Mouse (Mus musculus) right cerebral cortex, postnatal 10 days (tissue): ENCODE data around the gene Inka1.

ENCODE experiments used
- DNase-seq, 2 experiments: peaks; one replicate each; pipeline ENCODE4 v3.0.0; 2021; ENCODE audit warnings: low spot score in 2 of 2

The Inka1 gene

DNA sequence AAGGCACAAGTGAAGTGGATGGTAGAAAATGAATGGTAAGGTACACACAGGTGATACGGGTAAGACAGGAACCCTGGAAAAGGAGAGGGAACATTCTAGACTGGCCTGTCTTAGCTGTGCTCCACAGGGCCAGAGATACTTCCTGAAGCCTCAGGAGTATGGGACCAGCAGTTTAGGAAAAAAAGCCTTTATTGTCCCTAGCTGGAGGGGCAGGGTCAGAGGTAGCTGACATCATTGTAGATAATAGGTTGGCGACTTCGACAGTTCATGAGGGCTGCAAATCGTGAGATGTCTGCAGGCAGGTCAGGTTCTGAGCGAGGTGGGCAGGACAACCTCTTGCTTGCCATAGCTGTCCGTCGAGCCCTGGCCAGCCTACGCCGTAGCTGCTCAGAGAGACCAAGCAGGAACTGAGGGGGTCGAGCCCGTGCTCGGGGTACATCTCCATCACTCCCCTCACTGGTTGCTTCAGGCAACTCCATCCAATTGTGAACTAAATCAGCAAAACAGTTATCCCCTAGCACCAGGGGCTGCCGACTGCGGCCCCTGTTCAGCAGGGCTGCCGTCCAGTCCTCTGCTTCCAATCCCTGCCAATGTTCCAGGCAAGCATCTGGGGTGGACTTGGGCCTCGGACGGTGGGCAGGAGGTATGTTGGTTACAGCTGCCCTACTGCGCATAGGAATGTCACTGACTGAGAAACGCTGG is 1.5 kb downstream of the Inka1 start:
- DNase-seq: no peak

DNA sequence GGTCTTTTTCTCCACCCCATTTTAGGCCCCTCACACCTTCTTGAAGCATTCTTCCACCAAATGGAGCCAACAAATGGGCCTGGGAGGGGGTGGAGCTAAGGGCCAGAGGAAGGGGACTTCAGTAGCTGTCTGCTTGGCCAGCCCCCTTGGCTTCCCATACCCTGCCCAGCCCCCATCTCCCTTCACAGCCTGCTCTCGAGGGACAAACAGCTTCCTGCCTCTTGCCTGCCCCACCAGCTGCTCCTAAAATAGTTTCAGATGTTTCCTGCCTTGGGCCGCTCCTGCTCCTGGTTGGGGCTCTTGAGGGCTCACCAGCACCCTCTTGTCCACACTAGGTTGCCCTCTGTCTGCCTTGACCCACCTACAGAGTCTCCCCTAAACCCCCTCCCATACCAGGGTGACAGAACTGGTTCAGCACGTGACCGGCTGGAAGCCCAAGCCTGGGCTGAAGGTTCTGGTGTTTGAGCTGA is 2.2 kb downstream of the Inka1 start:
- peak; percentile 79 to 80 for DNase-seq

DNA sequence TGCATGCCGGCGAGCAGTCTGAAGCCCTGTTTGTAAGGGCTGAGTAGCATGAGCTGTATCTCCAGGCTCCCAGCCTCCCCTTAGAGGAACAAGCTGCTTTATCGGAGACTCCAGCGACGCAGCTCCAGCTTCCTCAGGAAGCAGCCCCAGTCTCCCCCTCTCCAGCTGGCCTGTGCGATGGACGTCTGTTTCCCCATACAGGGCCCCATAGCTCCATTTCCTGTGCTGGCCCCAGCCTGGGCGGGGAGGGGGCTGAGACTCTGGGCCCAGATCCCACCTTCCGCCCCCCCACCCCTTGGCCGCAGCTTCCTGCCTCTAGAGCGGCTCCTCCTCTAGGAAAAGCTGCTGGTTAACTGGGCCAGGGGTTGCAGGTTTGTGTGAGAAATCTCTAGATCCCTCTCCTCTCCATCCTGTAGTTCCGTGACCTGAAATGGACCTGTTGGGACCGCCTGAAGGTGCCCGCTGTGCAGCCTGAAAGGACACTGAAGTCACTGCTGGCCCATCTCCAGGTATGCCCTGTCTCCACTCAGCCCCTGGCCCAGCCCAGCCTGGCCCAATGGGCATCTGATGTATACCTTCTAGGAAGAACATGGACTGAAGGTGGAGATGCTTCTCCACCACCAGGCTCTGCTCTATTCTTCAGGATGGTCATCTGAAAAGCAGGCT is 2.9 kb downstream of the Inka1 start, which contains the start of gene Gm20661:
Gene Gm20661 (plus strand): TSS at position 378 of the 666 bp plus-strand sequence.
- peak; percentile 76 to 77 for DNase-seq

DNA sequence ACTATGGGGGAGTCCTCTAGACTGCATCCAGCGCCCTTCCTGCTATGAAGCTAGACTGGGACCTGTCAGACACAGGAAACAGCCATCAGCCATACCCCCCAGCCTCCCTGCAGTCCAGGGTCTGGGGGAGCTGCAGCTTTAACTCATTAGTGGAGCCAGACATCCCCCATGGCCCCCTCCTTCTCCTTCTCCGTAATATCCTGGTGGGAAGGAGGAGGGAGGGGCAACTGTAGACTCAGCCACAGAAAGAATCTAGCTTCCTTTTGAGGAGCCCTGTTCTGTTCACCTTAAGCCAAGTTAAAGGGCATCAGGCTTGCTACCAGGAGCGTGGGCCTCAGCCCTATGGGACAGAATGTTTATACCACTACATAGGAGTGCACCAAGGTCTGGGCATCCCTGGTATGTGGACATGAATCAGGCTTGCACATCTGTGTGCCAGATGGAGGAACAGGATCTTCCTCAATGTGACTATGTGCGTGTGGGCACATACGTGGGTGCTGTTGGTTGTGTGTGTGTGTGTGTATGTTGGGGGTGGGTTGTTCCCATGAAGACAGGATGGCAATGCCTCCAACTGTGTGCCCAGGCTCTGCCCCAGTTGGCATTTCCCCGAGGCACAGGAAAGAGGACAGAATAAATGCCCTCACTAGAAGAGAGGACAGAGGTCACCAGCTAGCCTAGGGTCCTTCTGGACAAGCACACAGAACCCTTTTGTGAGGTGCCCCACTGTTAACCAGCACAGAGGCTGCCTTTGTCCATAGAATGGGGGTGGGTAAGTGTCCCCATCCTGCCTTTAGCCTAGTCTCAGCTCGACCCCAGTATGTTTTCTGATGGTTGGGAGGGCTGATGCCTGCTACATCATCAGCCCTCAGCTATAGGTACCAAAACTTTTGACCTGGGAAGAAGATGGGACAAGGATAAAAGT is 3.7 kb downstream of the Inka1 start:
- no peak for DNase-seq

DNA sequence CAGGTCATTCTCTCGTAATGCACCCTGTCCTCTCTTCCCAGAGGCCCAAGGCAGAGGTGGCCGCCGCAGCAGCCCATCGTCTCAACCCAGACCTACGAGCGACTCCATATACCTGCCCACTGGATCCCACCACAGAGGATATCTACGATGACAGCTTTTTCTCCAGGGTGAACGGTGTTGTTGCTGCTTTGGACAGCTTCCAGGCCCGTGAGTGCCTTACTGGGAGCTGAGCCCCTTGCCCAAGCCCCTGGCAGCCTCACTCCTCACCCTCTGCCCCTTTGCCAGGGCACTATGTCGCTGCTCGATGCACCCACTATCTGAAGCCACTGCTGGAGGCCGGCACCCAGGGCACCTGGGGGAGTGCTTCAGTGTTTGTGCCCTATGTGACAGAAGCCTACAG is 6.9 kb downstream of the Inka1 start:
- no peak for DNase-seq

DNA sequence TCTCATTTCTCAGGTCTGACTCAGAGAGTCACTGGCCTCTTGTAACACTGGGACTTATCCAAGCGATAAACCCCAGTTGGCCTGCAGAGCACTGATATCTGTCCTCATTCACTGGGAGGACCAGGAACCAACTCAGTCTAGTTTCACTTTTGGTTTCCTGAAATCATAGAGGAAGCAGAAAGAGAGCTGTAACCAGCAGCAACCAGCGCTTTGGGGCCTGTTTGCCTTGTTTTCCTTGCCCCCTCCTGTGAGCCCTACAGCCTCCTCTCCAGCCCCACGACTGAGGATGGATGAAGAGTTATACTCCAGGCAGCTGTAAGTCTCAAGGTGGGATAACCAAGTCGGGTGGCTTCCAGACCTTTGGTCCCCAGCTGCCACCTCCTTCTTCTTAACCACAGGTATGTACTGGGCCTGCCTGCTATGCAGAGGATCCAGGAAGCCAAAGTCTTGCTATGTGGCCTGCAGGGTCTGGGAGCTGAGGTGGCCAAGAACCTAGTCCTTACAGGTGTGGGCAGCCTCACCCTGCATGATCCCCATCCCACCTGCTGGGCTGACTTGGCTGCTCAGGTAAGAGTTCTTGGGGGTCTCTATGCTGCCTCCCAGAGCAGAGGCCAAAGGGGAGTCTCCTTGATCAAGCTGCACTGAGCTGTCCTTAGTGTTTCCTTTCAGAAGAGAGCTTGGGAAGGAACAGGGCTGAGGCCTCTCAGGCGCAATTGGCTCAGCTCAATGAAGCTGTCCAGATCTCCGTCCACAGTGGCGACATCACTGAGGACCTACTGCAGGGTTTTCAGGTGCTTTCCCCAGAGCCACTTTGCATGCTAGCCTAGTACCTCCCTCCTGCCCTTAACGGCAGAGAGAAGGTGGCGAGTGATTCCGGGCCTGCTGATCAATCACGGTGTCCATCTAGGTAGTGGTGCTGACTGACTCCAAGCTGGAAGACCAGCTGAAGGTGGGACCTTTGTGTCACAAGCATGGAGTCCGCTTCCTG is 10.0 kb downstream of the Inka1 start, which contains the start of gene Uba7:
Gene Uba7 (plus strand): TSS at position 107 of the 988 bp plus-strand sequence.
- DNase-seq: no peak

DNA sequence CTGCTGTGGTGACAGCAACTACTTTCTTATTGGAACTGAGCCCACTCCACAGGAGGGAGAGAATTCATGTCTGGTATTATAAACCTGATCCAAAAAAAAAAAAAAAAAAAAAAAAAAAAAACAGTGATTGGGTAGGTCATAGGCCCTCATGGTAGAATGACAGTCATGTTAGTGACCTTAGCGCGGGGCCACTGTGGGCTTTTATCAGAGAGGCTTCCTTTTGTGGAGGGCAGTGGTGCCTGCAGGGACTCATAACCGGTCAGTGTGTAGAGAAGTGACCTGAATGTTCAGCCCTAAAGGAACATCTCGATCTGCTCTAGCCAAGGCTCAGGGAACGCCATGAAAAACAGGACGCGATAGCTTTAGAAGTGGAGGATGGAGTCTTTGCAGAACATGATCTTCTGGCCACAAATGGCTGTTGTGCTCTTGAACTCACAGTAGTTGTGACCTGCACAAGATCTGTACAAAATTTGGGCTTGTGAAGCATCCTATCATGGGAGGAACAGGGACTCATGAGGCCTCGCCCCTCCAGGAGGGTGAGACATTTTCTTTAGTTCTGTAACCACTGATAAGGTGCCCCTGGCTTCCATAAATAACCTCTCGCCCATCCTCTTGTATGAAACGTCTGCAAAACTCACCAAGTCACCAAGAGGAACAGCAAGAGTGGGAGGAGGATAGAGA is 11.0 kb downstream of the Inka1 start:
- no peak for DNase-seq

DNA sequence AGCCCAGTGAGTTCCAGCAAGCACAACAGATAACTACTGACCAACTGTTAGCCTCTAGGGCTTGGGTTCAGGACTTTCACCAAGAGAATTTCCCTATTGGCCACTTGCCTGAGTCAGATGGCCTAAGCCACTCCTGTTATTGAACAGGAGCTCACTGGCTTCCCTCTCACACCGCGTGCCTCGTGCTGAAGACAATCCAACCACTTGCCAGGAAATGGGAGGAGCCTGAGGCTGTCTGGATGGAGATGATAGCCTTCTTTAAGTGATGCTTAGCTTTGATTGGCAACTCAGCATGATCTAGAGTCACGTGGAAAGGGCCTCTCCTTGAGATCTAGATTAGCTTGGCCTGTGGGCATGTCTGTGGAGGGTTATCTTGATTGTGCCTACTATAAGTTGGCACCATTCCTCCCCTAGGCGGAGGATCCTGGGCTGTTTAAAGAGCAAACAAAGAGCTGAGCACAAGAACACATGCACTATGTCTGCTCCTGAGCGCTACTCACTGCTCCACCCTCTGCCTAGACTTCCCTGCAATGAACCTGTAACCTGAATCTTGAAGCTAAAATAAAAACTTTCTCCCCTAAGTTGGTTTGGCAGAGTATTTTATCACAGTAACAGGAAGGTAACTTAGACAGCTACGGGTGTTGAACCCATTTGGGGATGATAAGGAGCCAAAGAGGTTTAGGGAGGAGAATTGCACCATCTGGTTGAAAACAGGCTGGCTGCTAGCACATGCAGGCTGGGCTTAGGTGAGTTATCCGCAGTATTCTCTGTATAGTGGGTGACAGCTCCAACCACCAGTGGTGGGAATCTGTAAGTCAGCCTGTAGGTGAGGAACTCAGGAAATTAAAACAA is 13.8 kb downstream of the Inka1 start:
- DNase-seq: no peak

DNA sequence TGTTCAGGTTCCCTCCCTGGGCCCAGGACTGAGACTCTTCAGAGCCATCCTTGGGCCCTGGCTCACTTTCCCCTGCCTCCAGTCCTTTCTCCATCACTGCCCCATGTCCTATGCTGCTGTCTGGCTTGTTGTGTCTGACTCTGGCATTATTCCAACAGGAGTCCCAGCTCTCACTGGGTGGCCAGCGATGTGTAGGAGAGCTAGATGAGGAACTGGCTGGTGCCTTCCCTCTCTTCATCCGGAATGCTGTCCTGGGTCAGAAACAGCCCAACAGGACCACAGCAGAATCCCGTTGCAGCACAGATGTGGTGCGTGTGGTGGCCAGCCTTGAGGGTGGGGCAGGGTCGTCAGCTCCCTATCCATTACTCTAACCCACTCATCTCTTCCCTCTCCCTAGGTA is 15.4 kb downstream of the Inka1 start:
- DNase-seq: peak in 1 of 2 experiments; percentile 20

DNA sequence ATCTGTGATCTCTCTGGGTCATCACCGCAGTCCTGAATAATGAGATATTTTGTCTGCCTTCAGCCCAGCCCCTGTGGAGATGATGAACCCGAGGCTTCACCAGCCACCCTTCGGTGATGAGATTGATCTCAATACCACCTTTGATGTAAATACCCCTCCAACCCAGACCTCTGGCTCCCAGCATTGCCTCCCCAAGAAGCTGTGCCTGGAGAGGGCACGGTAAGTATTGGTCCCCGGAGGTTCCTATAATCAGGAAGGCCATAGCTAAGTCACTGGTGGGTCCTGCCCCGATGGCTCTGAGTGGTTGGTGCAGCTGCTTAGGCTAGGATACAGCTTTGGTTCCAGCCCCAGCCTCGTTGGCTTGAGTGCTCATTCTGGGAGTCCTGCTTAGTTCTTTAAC is 17.1 kb downstream of the Inka1 start:
- no peak for DNase-seq

DNA sequence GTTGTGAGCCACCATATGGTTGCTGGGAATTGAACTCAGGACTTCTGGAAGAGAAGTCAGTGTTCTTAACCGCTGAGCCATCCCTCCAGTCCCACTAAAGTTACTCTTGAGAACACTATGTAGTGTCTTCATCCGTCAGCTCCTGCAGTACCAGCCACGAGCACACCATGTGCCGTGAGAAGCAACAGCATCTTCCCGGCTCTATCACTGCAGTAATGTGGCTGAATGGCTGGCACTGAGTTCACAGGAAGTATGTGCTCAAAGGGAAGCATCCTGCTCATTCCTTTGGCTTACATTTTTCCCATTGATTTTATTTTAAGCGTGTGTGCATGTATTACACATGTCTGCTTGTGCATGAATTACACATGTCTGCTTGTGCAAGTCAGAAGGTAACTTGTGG is 18.2 kb downstream of the Inka1 start:
- DNase-seq: peak in 1 of 2 experiments; percentile 21

DNA sequence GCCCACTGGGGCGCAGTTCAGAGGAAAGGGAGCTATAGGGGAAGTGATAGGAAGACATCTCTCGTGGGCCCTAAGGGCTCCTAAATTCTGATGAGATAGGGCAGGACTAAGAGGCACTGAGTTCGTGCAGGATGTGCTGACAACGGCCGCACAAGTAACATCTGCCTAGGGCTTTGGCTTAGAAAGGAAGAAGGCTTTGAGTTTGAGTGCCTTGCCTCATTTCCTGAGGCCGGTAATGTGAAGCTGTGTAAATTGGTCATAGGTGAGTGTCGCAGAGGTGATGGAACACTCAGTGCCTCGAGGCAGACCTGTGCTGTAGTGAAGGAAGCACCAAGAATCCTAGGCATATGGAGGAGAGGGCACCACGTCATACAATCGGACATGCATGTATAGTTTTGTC is 19.0 kb downstream of the Inka1 start:
- DNase-seq: no peak

DNA sequence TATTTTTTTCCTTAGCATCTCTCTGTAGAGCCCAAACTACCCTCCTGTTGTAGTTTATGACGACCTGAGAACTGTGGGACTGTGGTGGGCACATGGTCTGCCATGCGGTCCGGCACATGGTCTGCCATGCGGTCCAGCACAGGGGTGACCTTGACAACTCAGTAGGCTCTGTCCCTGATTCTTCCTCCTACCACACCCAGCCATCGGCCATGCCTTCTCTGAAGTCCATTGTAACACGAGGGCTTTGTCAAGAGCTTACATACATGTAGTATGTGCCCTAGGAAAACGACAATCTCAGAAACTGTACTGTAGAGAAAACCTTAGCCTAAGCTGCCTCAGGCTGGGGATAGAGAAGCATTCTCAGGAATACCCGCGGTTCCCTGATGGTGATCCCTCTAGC is 21.0 kb downstream of the Inka1 start:
- DNase-seq: no peak

DNA sequence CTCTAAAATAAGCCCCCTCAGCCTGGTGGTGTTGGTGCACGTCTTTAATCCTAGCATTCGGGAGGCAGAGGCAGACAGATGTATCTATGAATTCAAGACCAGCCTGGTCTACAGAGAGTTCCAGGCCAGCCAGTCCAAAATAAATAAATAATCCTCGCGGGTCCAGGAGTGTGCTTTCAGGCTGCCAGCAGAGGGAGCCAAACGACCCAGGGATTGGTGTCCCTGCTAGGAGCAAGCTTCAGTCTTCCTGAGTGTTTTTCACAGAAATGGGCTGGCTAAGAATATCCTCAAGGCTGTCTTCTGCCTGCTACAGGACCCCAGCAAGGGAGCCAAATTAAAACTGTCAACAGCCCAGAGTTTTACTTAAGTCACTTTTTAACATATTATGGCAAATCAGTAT is 22.0 kb downstream of the Inka1 start:
- peak; percentile 85 to 88 for DNase-seq

DNA sequence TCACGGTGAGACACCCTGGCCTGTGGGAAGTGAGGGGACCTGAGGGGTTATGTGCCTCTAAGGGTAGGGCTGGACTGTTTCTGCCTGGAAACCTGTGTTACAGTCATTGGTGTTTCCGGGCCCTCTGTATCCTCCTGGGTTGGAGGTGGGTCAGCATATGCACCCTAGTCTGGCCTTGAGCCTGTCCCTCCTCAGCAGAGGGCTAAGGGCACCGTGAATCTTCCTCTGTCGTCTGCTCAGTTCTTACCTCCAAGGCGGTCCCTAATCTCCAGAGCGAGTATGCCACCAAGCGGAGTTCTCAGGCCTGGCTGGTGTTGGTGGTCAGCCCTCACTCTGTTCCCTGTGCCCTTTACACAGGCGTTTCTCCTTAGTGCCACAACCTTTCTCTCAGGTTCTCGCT is 22.8 kb downstream of the Inka1 start:
- DNase-seq: no peak

DNA sequence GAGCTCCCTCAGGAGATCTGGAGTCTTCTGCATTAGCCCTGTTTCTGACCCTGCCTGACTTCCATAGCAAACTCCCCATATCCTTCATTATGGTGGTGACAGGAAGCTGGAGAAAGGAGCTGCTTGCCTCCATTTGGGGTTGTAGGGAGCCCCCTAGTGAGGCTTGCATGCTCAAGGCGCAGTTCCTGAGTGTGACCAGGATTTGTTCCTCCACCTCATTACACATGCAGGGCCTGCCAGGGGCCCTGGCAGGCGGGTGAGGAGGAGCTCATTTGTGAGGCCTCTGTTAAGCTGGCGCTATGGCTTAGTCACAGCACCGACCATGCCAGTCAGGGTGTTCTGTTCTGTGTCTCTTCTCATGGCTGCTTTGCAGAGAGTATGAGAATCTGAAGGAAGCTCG is 23.8 kb downstream of the Inka1 start:
- peak; percentile 82 to 83 for DNase-seq

DNA sequence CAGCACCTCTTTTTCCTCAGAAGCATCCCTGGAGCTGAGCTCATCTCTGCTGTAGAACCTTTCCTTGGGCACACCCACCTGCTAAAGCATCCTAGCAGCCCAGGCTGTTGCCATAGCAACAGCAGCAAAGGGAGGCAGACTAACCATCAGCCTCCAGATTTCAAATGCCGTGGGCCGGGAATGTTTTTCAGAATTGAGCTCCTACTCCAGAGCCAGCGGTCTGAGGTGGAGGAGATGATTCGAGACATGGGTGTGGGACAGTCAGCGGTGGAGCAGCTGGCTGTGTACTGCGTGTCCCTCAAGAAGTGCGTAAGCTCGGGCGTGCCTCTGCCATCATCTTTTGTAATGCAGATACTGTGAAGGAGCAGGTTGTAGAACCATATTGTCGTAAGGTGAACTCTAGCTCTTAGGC is 24.3 kb downstream of the Inka1 start:
- peak; percentile 90 to 95 for DNase-seq

DNA sequence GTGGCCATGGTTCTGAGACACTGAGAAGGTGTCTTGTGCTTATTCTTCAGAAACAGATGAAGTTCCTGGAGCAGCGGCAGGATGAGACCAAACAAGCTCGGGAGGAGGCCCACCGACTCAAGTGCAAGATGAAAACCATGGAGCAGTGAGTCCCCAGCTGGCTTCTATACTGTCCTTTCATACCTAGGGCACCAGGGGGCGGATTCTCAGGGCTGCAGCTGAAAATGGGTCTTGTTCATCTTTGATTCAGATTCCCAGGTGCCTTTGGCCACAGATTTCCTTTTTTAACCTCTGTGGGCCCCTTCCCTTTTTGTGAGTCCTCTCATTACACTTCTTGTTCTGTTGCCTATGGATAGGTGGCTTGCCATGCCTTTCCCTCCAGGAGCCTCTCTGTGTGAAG is 24.8 kb downstream of the Inka1 start:
- no peak for DNase-seq

DNA sequence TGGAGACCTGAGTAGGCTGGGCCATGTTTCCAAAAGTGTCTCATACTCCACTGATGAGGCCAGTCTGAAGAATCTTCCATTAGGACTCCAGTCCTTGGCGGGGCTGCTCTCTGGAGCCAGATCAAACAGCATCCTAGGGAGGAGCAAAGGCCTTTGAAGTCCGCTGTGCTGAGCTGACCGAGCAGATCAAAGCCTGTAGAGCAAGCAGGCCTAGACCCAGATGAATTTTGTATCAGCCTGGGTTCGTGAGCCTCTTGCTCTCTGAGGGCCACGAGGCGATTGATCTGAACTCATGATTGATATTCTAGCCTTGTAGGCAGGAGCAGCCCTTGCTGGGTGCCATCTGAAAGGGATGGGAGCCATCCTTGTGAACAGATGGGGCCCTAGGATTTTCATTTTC is 25.8 kb downstream of the Inka1 start:
- no peak for DNase-seq
